ENCODE assay signal across 23 mouse cellular contexts in genomic region chr7:144780190-144780589, GRCm38 (mm10). TPM values are rescaled to one million over a fixed set of nuclear protein-coding genes. Genes with fewer than 3 reads are reported as not detected.
DNase-seq lines count a peak whose midpoint lies in the region; ATAC-seq and TF ChIP-seq lines count a peak whose summit lies in the region.
"Had no signal": no experiment of that assay in that cellular context is flagged by ENCODE, and none has a peak within 500 bp of the region (broad histone marks: within the 10 kb centered on the region; RNA-seq: fewer than 3 reads in every experiment).

No protein-coding gene starts in this region.

- no peak overlapping the region for H3K4me3 ChIP-seq in lung, postnatal 0 days (ENCODE audit: low read depth, low read length)
- H3K4me3 ChIP-seq in intestine, embryonic 15.5 days (replicated peaks) = no peak overlapping the region
- H3K4me3 ChIP-seq in intestine, postnatal 0 days (ENCODE audit: low read depth, low read length) = no peak overlapping the region
- H3K4me3 ChIP-seq: embryonic facial prominence, embryonic 15.5 days; erythroblast, embryonic 14.5 days; forebrain, embryonic 15.5 days; heart, embryonic 10.5 days; hindbrain, embryonic 12.5 days had no signal

- no peaks in the 10 kb centered on the region for H3K27me3 ChIP-seq in lung, postnatal 0 days (replicated peaks; ENCODE audit: insufficient read depth, low read length)
- no peaks in the 10 kb centered on the region for H3K27me3 ChIP-seq in intestine, embryonic 15.5 days (replicated peaks)
- H3K27me3 ChIP-seq in intestine, postnatal 0 days (replicated peaks; ENCODE audit: control insufficient read depth, insufficient read depth, low read length) = no peaks in the 10 kb centered on the region

- H3K36me3 ChIP-seq in lung, postnatal 0 days (ENCODE audit: insufficient read depth, low read length) = no peaks in the 10 kb centered on the region
- H3K36me3 ChIP-seq in intestine, embryonic 15.5 days = no peaks in the 10 kb centered on the region
- H3K36me3 ChIP-seq in intestine, postnatal 0 days (ENCODE audit: control insufficient read depth, insufficient read depth) = no peaks in the 10 kb centered on the region
- H3K36me3 ChIP-seq: embryonic facial prominence, embryonic 15.5 days; forebrain, embryonic 15.5 days; heart, embryonic 10.5 days; hindbrain, embryonic 12.5 days had no signal

- no peak overlapping the region for H3K27ac ChIP-seq in lung, postnatal 0 days (ENCODE audit: low read length)
- H3K27ac ChIP-seq in intestine, embryonic 15.5 days = peak overlapping the region; percentile 48; the same call in 1 of the 2 replicates
- peak overlapping the region; percentile 50 for H3K27ac ChIP-seq in intestine, postnatal 0 days (ENCODE audit: low read depth, low read length)
- H3K27ac ChIP-seq: embryonic facial prominence, embryonic 15.5 days; forebrain, embryonic 15.5 days; hindbrain, embryonic 12.5 days had no signal

- no peak for TF ChIP-seq CTCF in lung, postnatal 0 days (IDR thresholded peaks at IDR 0.05)
- no peak for TF ChIP-seq CTCF in intestine, postnatal 0 days (IDR thresholded peaks at IDR 0.05; ENCODE audit: low read depth)

- peak; percentile 19 for ATAC-seq in lung, postnatal 0 days
- peak; percentile 62 for ATAC-seq in intestine, embryonic 15.5 days
- ATAC-seq in intestine, postnatal 0 days = peak; percentile 80
- no peak for ATAC-seq in megakaryocyte progenitor cell, adult 5-6 weeks (replicated peaks; ENCODE audit: poor library complexity)
- ATAC-seq: forebrain, embryonic 15.5 days had no signal

- no peak for TF ChIP-seq EP300 in lung, postnatal 0 days (IDR thresholded peaks at IDR 0.05)

- no peaks in the 10 kb centered on the region for H3K4me1 ChIP-seq in lung, postnatal 0 days (ENCODE audit: insufficient read depth, low read depth, low read length)
- peaks cover 28% of the 10 kb centered on the region for H3K4me1 ChIP-seq in intestine, embryonic 15.5 days (replicated peaks)
- H3K4me1 ChIP-seq in intestine, postnatal 0 days (replicated peaks; ENCODE audit: control insufficient read depth, insufficient read depth, low read length) = peaks cover 15% of the 10 kb centered on the region

- no peak for DNase-seq in lung, postnatal 0 days (ENCODE audit: low spot score)
- no peak for DNase-seq in lung, postnatal 36 days
- no peak for DNase-seq in kidney, postnatal 14 days
- DNase-seq: adrenal gland, adult 8-10 months; adrenal gland, postnatal 36 days; cerebellum, adult 2 months; cerebellum, postnatal 10 days; embryo, embryonic 11 days; gastrocnemius, postnatal 10 days; heart, adult 18-20 months; heart, postnatal 10 days; heart, postnatal 4 days had no signal

- H3K9ac ChIP-seq in lung, postnatal 0 days (replicated peaks; ENCODE audit: low read depth) = no peak overlapping the region
- no peak overlapping the region for H3K9ac ChIP-seq in intestine, embryonic 15.5 days
- H3K9ac ChIP-seq in intestine, postnatal 0 days (ENCODE audit: low read depth, low read length) = no peak overlapping the region
- H3K9ac ChIP-seq: embryonic facial prominence, embryonic 15.5 days; forebrain, embryonic 15.5 days; hindbrain, embryonic 12.5 days had no signal

- no peak overlapping the region for H3K4me2 ChIP-seq in lung, postnatal 0 days (replicated peaks; ENCODE audit: low read depth, low read length)
- H3K4me2 ChIP-seq in intestine, embryonic 15.5 days (replicated peaks) = no peak overlapping the region; the same call in 1 of the 2 replicates
- H3K4me2 ChIP-seq in intestine, postnatal 0 days (replicated peaks; ENCODE audit: low read depth) = no peak overlapping the region; the same call in 1 of the 2 replicates
- H3K4me2 ChIP-seq: embryonic facial prominence, embryonic 15.5 days; forebrain, embryonic 15.5 days; hindbrain, embryonic 12.5 days had no signal

- no peaks in the 10 kb centered on the region for H3K9me3 ChIP-seq in lung, postnatal 0 days (ENCODE audit: low read length)
- H3K9me3 ChIP-seq in intestine, embryonic 15.5 days = no peaks in the 10 kb centered on the region
- no peaks in the 10 kb centered on the region for H3K9me3 ChIP-seq in intestine, postnatal 0 days (ENCODE audit: control insufficient read depth)
- H3K9me3 ChIP-seq: embryonic facial prominence, embryonic 15.5 days; forebrain, embryonic 15.5 days; heart, embryonic 10.5 days; hindbrain, embryonic 12.5 days had no signal

- WGBS in lung, postnatal 0 days = 34% methylated on average over 8 of the region's 8 CpGs
- WGBS in intestine, embryonic 15.5 days = 52% methylated on average over 8 of the region's 8 CpGs
- WGBS in intestine, postnatal 0 days = 24% methylated on average over 8 of the region's 8 CpGs

RNA-seq across cellular contexts. Expression of gene Ano1, which starts 28.4 kb away (rescaled TPM):
- 69.0 and 77.2 TPM in 2 replicates for polyA plus RNA-seq in lung, postnatal 0 days (2015; fragmentation: Nextera tagmentation; extraction: Ambion mirVana)
- 23.6 and 27.8 TPM in 2 replicates for polyA plus RNA-seq in intestine, embryonic 15.5 days (2015; fragmentation: Nextera tagmentation; extraction: Ambion mirVana)
- 9.0 and 9.3 TPM in 2 replicates for polyA plus RNA-seq in intestine, postnatal 0 days (2015; fragmentation: Nextera tagmentation; extraction: Ambion mirVana)
- total RNA-seq in megakaryocyte progenitor cell, adult 5-6 weeks (2015) = not detected in 2 replicates
- total RNA-seq in megakaryocyte progenitor cell, adult 5-6 weeks (2017) = not detected in 2 replicates
- total RNA-seq: common myeloid progenitor, adult 5-6 weeks had no signal

RNA-seq across cellular contexts. Expression of gene Fgf3, which starts 57.7 kb away (rescaled TPM):
- polyA plus RNA-seq in lung, postnatal 0 days (2015; fragmentation: Nextera tagmentation; extraction: Ambion mirVana) = not detected in 2 replicates
- not detected in 2 replicates for polyA plus RNA-seq in intestine, embryonic 15.5 days (2015; fragmentation: Nextera tagmentation; extraction: Ambion mirVana)
- not detected in 2 replicates for polyA plus RNA-seq in intestine, postnatal 0 days (2015; fragmentation: Nextera tagmentation; extraction: Ambion mirVana)
- 1.0 and 2.1 TPM in 2 replicates for total RNA-seq in megakaryocyte progenitor cell, adult 5-6 weeks (2015)
- total RNA-seq in megakaryocyte progenitor cell, adult 5-6 weeks (2017) = 0.37 and 1.4 TPM in 2 replicates
- total RNA-seq: gastrocnemius, postnatal 10 days; gastrocnemius, postnatal 4 days; heart, adult 18-20 months; heart, postnatal 10 days; heart, postnatal 4 days had no signal
- polyA plus RNA-seq: heart, embryonic 14.5 days had no signal
